Mouse (Mus musculus) neutrophil, adult 65 days (primary cell): ENCODE results near the gene Strn4. TPM values are rescaled to one million over a fixed set of nuclear protein-coding genes. Genes with fewer than 3 reads are reported as not detected.

Experiments
- total RNA-seq: library from RNA; stranded (reverse); gene quantifications from 2 replicates; pipeline ENCODE4 v1.2.4, GENCODE M21; 2023

The Strn4 gene
- 62.7 and 95.2 TPM in 2 replicates for total RNA-seq

GRCm38 (mm10) chr7:16815351-16815941 lies at the start of gene Strn4:
Strn4 (plus strand) TSS chr7:16815889.

GRCm38 (mm10) chr7:16780825-16781554 lies 34.7 kb upstream of the Strn4 start, which contains the start of gene Slc1a5:
Slc1a5 (plus strand) TSS chr7:16781340.

GRCm38 (mm10) chr7:16816475-16817122 lies 910 bp downstream of the Strn4 start, which contains the start of gene Fkrp:
Fkrp (minus strand) TSS chr7:16816732.

GRCm38 (mm10) chr7:16842645-16843063 lies 27.0 kb downstream of the Strn4 start, which contains the start of gene Prkd2:
Prkd2 (plus strand) TSS chr7:16842902.

GRCm38 (mm10) chr7:16875310-16875325 lies 59.4 kb downstream of the Strn4 start, which contains the start of gene Dact3:
Dact3 (plus strand) TSS chr7:16875317.

Other genes with a start within 250 kb of the Strn4 start
- gene Arhgap35, start 200.9 kb upstream of the Strn4 start, total RNA-seq: 2.0 and 2.7 TPM in 2 replicates
- not detected in 2 replicates for gene Ceacam15, start 140.2 kb upstream of the Strn4 start, total RNA-seq
- not detected in 2 replicates for gene Ceacam9, start 94.0 kb upstream of the Strn4 start, total RNA-seq
- 135 and 156 TPM in 2 replicates for gene Ap2s1, start 77.5 kb upstream of the Strn4 start, total RNA-seq
- 34.0 and 39.3 TPM in 2 replicates for gene Slc1a5, start 34.5 kb upstream of the Strn4 start, total RNA-seq
- 12.1 and 12.7 TPM in 2 replicates for gene Fkrp, start 843 bp downstream of the Strn4 start, total RNA-seq
- gene Prkd2, start 27.0 kb downstream of the Strn4 start, total RNA-seq: 49.9 and 56.7 TPM in 2 replicates
- gene Dact3, start 59.4 kb downstream of the Strn4 start, total RNA-seq: not detected in 2 replicates
- gene Gng8, start 75.9 kb downstream of the Strn4 start, total RNA-seq: not detected in 2 replicates
- 21.1 and 23.1 TPM in 2 replicates for gene Ptgir, start 90.6 kb downstream of the Strn4 start, total RNA-seq
- gene Calm3, start 108.2 kb downstream of the Strn4 start, total RNA-seq: 191 and 202 TPM in 2 replicates
- gene Pnmal2, start 128.8 kb downstream of the Strn4 start, total RNA-seq: not detected in 2 replicates
- gene Pnmal1, start 143.8 kb downstream of the Strn4 start, total RNA-seq: not detected in 2 replicates
- gene Gm42372, start 167.2 kb downstream of the Strn4 start, total RNA-seq: 0.23 TPM in 1 of 2 replicates, not detected in the other
- gene Ccdc8, start 176.8 kb downstream of the Strn4 start, total RNA-seq: 0.25 and 0.39 TPM in 2 replicates
- 36.9 and 38.7 TPM in 2 replicates for gene Ppp5c, start 212.0 kb downstream of the Strn4 start, total RNA-seq
- 0.06 and 0.07 TPM in 2 replicates for gene Hif3a, start 246.5 kb downstream of the Strn4 start, total RNA-seq